Mouse (Mus musculus) heart, adult 18-20 months (tissue): Measurements from ENCODE around the gene Tril. TPM values are rescaled to one million over a fixed set of nuclear protein-coding genes. Genes with fewer than 3 reads are reported as not detected.

Experiments
- DNase-seq, 2 experiments: peaks; one replicate each; pipeline ENCODE4 v3.0.0; 2021 to 2022; ENCODE audit warnings: mixed read lengths in 1 of 2
- total RNA-seq, 2 experiments: library from RNA; stranded (reverse); gene quantifications; 2 replicates each; pipeline ENCODE4 v1.2.3; 2021

Gene Tril
- total RNA-seq, 2 experiments from 2014 or later = 2.8 to 3.2 TPM

- DNase-seq = no peak
Observed at GRCm38 (mm10) chr6:53806591-53807023, 14.0 kb downstream of the Tril start.

- no peak for DNase-seq
Observed at GRCm38 (mm10) chr6:53806021-53806420, 14.6 kb downstream of the Tril start.

- peak in 1 of 2 experiments; percentile 30 for DNase-seq
Observed at GRCm38 (mm10) chr6:53804145-53804544, 16.5 kb downstream of the Tril start.

- DNase-seq = no peak
Observed at GRCm38 (mm10) chr6:53803551-53803950, 17.1 kb downstream of the Tril start.

GRCm38 (mm10) chr6:53801893-53802286 is 18.7 kb downstream of the Tril start:
- DNase-seq = peak; percentile 68 to 80

GRCm38 (mm10) chr6:53801269-53801892 is 19.2 kb downstream of the Tril start:
- DNase-seq = no peak

GRCm38 (mm10) chr6:53798865-53799264 is 21.8 kb downstream of the Tril start:
- DNase-seq = no peak

GRCm38 (mm10) chr6:53796835-53797234 is 23.8 kb downstream of the Tril start:
- DNase-seq = no peak

- peak; percentile 26 to 60 for DNase-seq
Observed at GRCm38 (mm10) chr6:53795788-53796187, 24.8 kb downstream of the Tril start.

GRCm38 (mm10) chr6:53795078-53795477 is 25.6 kb downstream of the Tril start:
- DNase-seq = no peak

- peak; percentile 72 to 89 for DNase-seq
Observed at GRCm38 (mm10) chr6:53794323-53794971, 26.2 kb downstream of the Tril start.

- peak; percentile 33 to 75 for DNase-seq
Observed at GRCm38 (mm10) chr6:53782880-53783539, 37.6 kb downstream of the Tril start.

GRCm38 (mm10) chr6:53782273-53782672 is 38.4 kb downstream of the Tril start:
- DNase-seq = no peak

GRCm38 (mm10) chr6:53781171-53781570 is 39.5 kb downstream of the Tril start:
- DNase-seq = peak; percentile 30 to 74

- DNase-seq = no peak
Observed at GRCm38 (mm10) chr6:53780008-53780407, 40.6 kb downstream of the Tril start.

GRCm38 (mm10) chr6:53779526-53779925 is 41.1 kb downstream of the Tril start:
- DNase-seq = no peak

GRCm38 (mm10) chr6:53778424-53778955 is 42.1 kb downstream of the Tril start:
- peak in 1 of 2 experiments; percentile 8 for DNase-seq

GRCm38 (mm10) chr6:53768275-53768674 is 52.4 kb downstream of the Tril start:
- DNase-seq = no peak

- no peak for DNase-seq
Observed at GRCm38 (mm10) chr6:53766243-53766915, 54.3 kb downstream of the Tril start.

GRCm38 (mm10) chr6:53765731-53766130 is 54.9 kb downstream of the Tril start:
- no peak for DNase-seq
